Mouse (Mus musculus): Measurements from ENCODE around the gene Tmprss11a.

GRCm38 (mm10) chr5:86414280-86414679 lies 54.5 kb downstream of the Tmprss11a start:
- TF ChIP-seq CTCF (conservative IDR thresholded peaks at IDR 0.05; ENCODE audit: insufficient read depth, insufficient read length, low read depth, low read length) (no peak), POLR2A (IDR thresholded peaks at IDR 0.05; ENCODE audit: low read depth, low read length) (no peak)

Measured in kidney, adult 2 months (tissue).